In genomic region chr10:34036587-34036986, GRCm38 (mm10) we compare ENCODE assay signal across 9 mouse cellular contexts. TPM values are rescaled to one million over a fixed set of nuclear protein-coding genes. Genes with fewer than 3 reads are reported as not detected.
DNase-seq lines count a peak whose midpoint lies in the region; ATAC-seq lines count a peak whose summit lies in the region.
"Had no signal": no experiment of that assay in that cellular context is flagged by ENCODE, and none has a peak within 500 bp of the region (broad histone marks: within the 10 kb centered on the region; RNA-seq: fewer than 3 reads in every experiment).

No protein-coding gene starts in this region.

- DNase-seq in forebrain, embryonic 11.5 days (ENCODE audit: low spot score), result no peak
- DNase-seq in forebrain, embryonic 10.5 days (ENCODE audit: extremely low spot score, low spot score), result no peak
- DNase-seq in lung, postnatal 4 days, result no peak
- peak; percentile 68 for DNase-seq in retina, postnatal 1 day
- no peak for DNase-seq in ovary, postnatal 10 days (ENCODE audit: low spot score)

- no peaks in the 10 kb centered on the region for H3K4me1 ChIP-seq in forebrain, embryonic 11.5 days (replicated peaks; ENCODE audit: control insufficient read depth, insufficient read depth, low read length)
- peaks cover 7% of the 10 kb centered on the region; the same call in 1 of the 2 replicates for H3K4me1 ChIP-seq in forebrain, embryonic 10.5 days
- no peaks in the 10 kb centered on the region for H3K4me1 ChIP-seq in lung, embryonic 15.5 days
- H3K4me1 ChIP-seq in embryonic facial prominence, embryonic 12.5 days, result no peaks in the 10 kb centered on the region; the same call in 1 of the 2 replicates
- H3K4me1 ChIP-seq in limb, embryonic 12.5 days (replicated peaks), result peaks cover 4% of the 10 kb centered on the region

- H3K9ac ChIP-seq in forebrain, embryonic 11.5 days (ENCODE audit: low read length), result no peak overlapping the region
- H3K9ac ChIP-seq in lung, embryonic 15.5 days, result no peak overlapping the region
- no peak overlapping the region for H3K9ac ChIP-seq in embryonic facial prominence, embryonic 12.5 days
- H3K9ac ChIP-seq in limb, embryonic 12.5 days (replicated peaks), result no peak overlapping the region

- no peak overlapping the region for H3K4me2 ChIP-seq in forebrain, embryonic 11.5 days (ENCODE audit: low read depth, low read length, severe bottlenecking)
- H3K4me2 ChIP-seq in lung, embryonic 15.5 days, result no peak overlapping the region
- no peak overlapping the region for H3K4me2 ChIP-seq in embryonic facial prominence, embryonic 12.5 days (replicated peaks)
- peak overlapping the region; percentile 13 for H3K4me2 ChIP-seq in limb, embryonic 12.5 days

- peak; percentile 73 for ATAC-seq in forebrain, embryonic 11.5 days (replicated peaks; ENCODE audit: low FRiP score)
- peak; percentile 70 for ATAC-seq in lung, embryonic 15.5 days (ENCODE audit: borderline replicate concordance, extremely low read depth, low FRiP score, low TSS enrichment)
- 0 out of 2 replicates have a peak, but pooled peaks have one; percentile 56 for ATAC-seq in embryonic facial prominence, embryonic 12.5 days (ENCODE audit: insufficient number of reproducible peaks, insufficient read depth, low FRiP score, low TSS enrichment)
- ATAC-seq in limb, embryonic 12.5 days (ENCODE audit: insufficient number of reproducible peaks, insufficient read depth, low FRiP score, low TSS enrichment, low read depth), result no peak

- H3K9me3 ChIP-seq in forebrain, embryonic 11.5 days (ENCODE audit: control insufficient read depth, low read length), result no peaks in the 10 kb centered on the region
- no peaks in the 10 kb centered on the region for H3K9me3 ChIP-seq in forebrain, embryonic 10.5 days
- no peaks in the 10 kb centered on the region for H3K9me3 ChIP-seq in lung, embryonic 15.5 days
- no peaks in the 10 kb centered on the region for H3K9me3 ChIP-seq in embryonic facial prominence, embryonic 12.5 days
- no peaks in the 10 kb centered on the region for H3K9me3 ChIP-seq in limb, embryonic 12.5 days

- no peak overlapping the region for H3K4me3 ChIP-seq in forebrain, embryonic 11.5 days (ENCODE audit: low read depth, low read length)
- H3K4me3 ChIP-seq in forebrain, embryonic 10.5 days, result no peak overlapping the region
- H3K4me3 ChIP-seq in lung, embryonic 15.5 days, result no peak overlapping the region
- H3K4me3 ChIP-seq in embryonic facial prominence, embryonic 12.5 days, result no peak overlapping the region
- H3K4me3 ChIP-seq in limb, embryonic 12.5 days (replicated peaks), result no peak overlapping the region

- WGBS in forebrain, embryonic 11.5 days, result 19% methylated on average over 5 of the region's 5 CpGs
- 19% methylated on average over 5 of the region's 5 CpGs for WGBS in forebrain, embryonic 10.5 days
- WGBS in lung, embryonic 15.5 days, result 11% methylated on average over 5 of the region's 5 CpGs
- 12% methylated on average over 5 of the region's 5 CpGs for WGBS in embryonic facial prominence, embryonic 12.5 days
- WGBS in limb, embryonic 12.5 days, result 15% methylated on average over 5 of the region's 5 CpGs

- H3K27me3 ChIP-seq in forebrain, embryonic 11.5 days (ENCODE audit: control insufficient read depth, insufficient read depth, low read length), result no peaks in the 10 kb centered on the region
- H3K27me3 ChIP-seq in forebrain, embryonic 10.5 days (ENCODE audit: poor library complexity, severe bottlenecking), result no peaks in the 10 kb centered on the region
- H3K27me3 ChIP-seq in lung, embryonic 15.5 days, result no peaks in the 10 kb centered on the region
- H3K27me3 ChIP-seq in embryonic facial prominence, embryonic 12.5 days, result no peaks in the 10 kb centered on the region
- no peaks in the 10 kb centered on the region for H3K27me3 ChIP-seq in limb, embryonic 12.5 days

- H3K36me3 ChIP-seq in forebrain, embryonic 11.5 days (ENCODE audit: control insufficient read depth, insufficient read depth, low read length), result no peaks in the 10 kb centered on the region
- H3K36me3 ChIP-seq in forebrain, embryonic 10.5 days (replicated peaks), result no peaks in the 10 kb centered on the region
- no peaks in the 10 kb centered on the region for H3K36me3 ChIP-seq in lung, embryonic 15.5 days
- H3K36me3 ChIP-seq in embryonic facial prominence, embryonic 12.5 days, result no peaks in the 10 kb centered on the region
- H3K36me3 ChIP-seq in limb, embryonic 12.5 days, result no peaks in the 10 kb centered on the region

- no peak overlapping the region for H3K27ac ChIP-seq in forebrain, embryonic 11.5 days (ENCODE audit: low read depth, low read length)
- H3K27ac ChIP-seq in forebrain, embryonic 10.5 days, result no peak overlapping the region
- no peak overlapping the region for H3K27ac ChIP-seq in lung, embryonic 15.5 days
- H3K27ac ChIP-seq in embryonic facial prominence, embryonic 12.5 days, result no peak overlapping the region
- no peak overlapping the region for H3K27ac ChIP-seq in limb, embryonic 12.5 days

RNA-seq across cellular contexts. Expression of gene Trappc3l, which starts 0.8 kb away (rescaled TPM):
- not detected in 2 replicates for polyA plus RNA-seq in forebrain, embryonic 11.5 days (2014; fragmentation: Nextera tagmentation; extraction: Ambion mirVana)
- not detected in 2 replicates for polyA plus RNA-seq in forebrain, embryonic 10.5 days (2016; fragmentation: Nextera tagmentation; extraction: Ambion mirVana)
- polyA plus RNA-seq in lung, embryonic 15.5 days (2015; fragmentation: Nextera tagmentation; extraction: Ambion mirVana), result not detected in 2 replicates
- polyA plus RNA-seq in embryonic facial prominence, embryonic 12.5 days (2016; fragmentation: Nextera tagmentation; extraction: Ambion mirVana), result not detected in 2 replicates
- polyA plus RNA-seq in limb, embryonic 12.5 days (2016; fragmentation: Nextera tagmentation; extraction: Ambion mirVana), result not detected in 2 replicates
- polyA plus RNA-seq: stomach, embryonic 14.5 days had no signal

RNA-seq across cellular contexts. Expression of gene Calhm4, which starts 7.5 kb away (rescaled TPM):
- not detected in 2 replicates for polyA plus RNA-seq in forebrain, embryonic 11.5 days (2014; fragmentation: Nextera tagmentation; extraction: Ambion mirVana)
- polyA plus RNA-seq in forebrain, embryonic 10.5 days (2016; fragmentation: Nextera tagmentation; extraction: Ambion mirVana), result 0.04 TPM in 1 of 2 replicates, not detected in the other
- not detected in 2 replicates for polyA plus RNA-seq in lung, embryonic 15.5 days (2015; fragmentation: Nextera tagmentation; extraction: Ambion mirVana)
- not detected in 2 replicates for polyA plus RNA-seq in embryonic facial prominence, embryonic 12.5 days (2016; fragmentation: Nextera tagmentation; extraction: Ambion mirVana)
- not detected in 2 replicates for polyA plus RNA-seq in limb, embryonic 12.5 days (2016; fragmentation: Nextera tagmentation; extraction: Ambion mirVana)
- polyA plus RNA-seq: stomach, embryonic 14.5 days had no signal

RNA-seq across cellular contexts. Expression of gene Rwdd1, which starts 17.2 kb away (rescaled TPM):
- polyA plus RNA-seq in forebrain, embryonic 11.5 days (2014; fragmentation: Nextera tagmentation; extraction: Ambion mirVana), result 151 and 165 TPM in 2 replicates
- 143 and 155 TPM in 2 replicates for polyA plus RNA-seq in forebrain, embryonic 10.5 days (2016; fragmentation: Nextera tagmentation; extraction: Ambion mirVana)
- 98.0 and 114 TPM in 2 replicates for polyA plus RNA-seq in lung, embryonic 15.5 days (2015; fragmentation: Nextera tagmentation; extraction: Ambion mirVana)
- 151 TPM in 2 replicates for polyA plus RNA-seq in embryonic facial prominence, embryonic 12.5 days (2016; fragmentation: Nextera tagmentation; extraction: Ambion mirVana)
- polyA plus RNA-seq in limb, embryonic 12.5 days (2016; fragmentation: Nextera tagmentation; extraction: Ambion mirVana), result 153 and 157 TPM in 2 replicates

RNA-seq across cellular contexts. Expression of gene Calhm5, which starts 59.7 kb away (rescaled TPM):
- polyA plus RNA-seq in forebrain, embryonic 11.5 days (2014; fragmentation: Nextera tagmentation; extraction: Ambion mirVana), result 0.20 and 0.32 TPM in 2 replicates
- polyA plus RNA-seq in forebrain, embryonic 10.5 days (2016; fragmentation: Nextera tagmentation; extraction: Ambion mirVana), result 0.05 and 0.09 TPM in 2 replicates
- polyA plus RNA-seq in lung, embryonic 15.5 days (2015; fragmentation: Nextera tagmentation; extraction: Ambion mirVana), result 0.65 and 0.96 TPM in 2 replicates
- polyA plus RNA-seq in embryonic facial prominence, embryonic 12.5 days (2016; fragmentation: Nextera tagmentation; extraction: Ambion mirVana), result 0.48 and 0.61 TPM in 2 replicates
- 0.06 and 0.15 TPM in 2 replicates for polyA plus RNA-seq in limb, embryonic 12.5 days (2016; fragmentation: Nextera tagmentation; extraction: Ambion mirVana)
